Mouse (Mus musculus) heart, adult 18-20 months (tissue): ENCODE results near the gene Gpr83. TPM values are rescaled to one million over a fixed set of nuclear protein-coding genes. Genes with fewer than 3 reads are reported as not detected.

ENCODE experiments used
- DNase-seq, 2 experiments: peaks; one replicate each; pipeline ENCODE4 v3.0.0; 2021 to 2022; ENCODE audit warnings: mixed read lengths in 1 of 2
- long read RNA-seq, 2 experiments: library from polyadenylated mRNA; stranded (forward); transcript quantifications; one replicate each; pipeline ENCODE4 v2.0.0; 2021
- total RNA-seq, 2 experiments: library from RNA; stranded (reverse); gene quantifications; 2 replicates each; pipeline ENCODE4 v1.2.3; 2021

Gpr83 gene
- not detected for total RNA-seq
- long read RNA-seq, experiment 1, result 0 reads
- long read RNA-seq, experiment 2, result 0 reads

DNA sequence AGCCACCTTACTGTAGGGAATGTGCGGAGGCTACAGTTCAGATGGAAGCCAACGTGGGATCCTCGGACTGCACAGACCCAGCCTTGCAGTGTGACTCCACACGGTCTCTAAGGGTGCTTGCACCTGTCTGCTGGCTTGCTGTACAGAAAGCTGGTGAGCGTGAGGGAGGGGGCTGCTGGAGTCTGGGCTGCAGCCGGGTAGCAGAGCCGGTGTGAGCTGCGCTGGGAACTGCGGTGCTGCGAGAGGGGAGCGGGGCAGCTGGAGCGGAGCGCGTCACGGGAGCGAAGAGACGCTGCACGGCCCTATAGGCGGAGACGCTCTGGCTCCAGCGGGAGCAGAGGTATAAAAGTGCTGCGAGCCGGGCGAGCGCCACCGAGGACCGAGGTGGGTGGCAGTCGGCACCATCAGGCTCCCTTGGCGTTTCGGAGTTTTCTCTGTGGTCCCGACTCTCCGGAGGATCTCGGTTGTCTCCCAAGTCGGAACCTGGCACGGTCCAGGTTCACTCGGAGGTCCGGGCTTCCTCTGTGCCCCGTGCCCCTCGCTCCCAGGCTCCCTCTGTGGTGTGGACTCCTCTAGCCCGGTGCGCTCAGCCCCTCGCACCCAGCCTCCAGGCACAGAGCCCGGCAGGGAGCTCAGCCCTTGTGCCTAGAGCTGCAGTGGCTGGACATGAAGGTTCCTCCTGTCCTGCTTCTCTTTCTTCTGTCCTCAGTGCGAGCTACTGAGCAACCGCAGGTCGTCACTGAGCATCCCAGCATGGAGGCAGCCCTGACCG, at the start of gene Gpr83:
Gene Gpr83 (plus strand): TSS at position 343 of the 772 bp plus-strand sequence.
- DNase-seq, result no peak

DNA sequence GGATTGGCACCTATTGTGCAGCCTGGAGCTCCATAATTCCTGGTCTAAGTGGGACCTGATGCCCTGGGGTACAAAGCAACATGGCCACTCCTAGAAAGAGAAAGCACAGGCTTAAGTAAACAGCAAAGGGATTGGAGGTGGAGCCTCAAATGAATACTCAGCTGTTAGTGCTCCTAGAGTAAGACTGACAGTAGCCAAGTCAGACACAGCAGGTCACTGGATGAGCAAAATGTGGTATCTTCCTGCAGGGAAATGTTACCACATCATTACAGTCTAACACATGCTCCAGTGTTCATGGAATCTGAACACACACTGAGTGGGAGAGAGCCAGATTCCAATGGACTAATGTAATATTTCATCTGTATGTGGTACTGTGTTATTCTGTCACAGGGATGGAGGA, 38.6 kb upstream of the Gpr83 start:
- no peak for DNase-seq

GRCm38 (mm10) chr9:14824840-14825239, 35.2 kb upstream of the Gpr83 start:
- DNase-seq, result no peak

- DNase-seq, result no peak
Measured at GRCm38 (mm10) chr9:14827875-14828274, 32.1 kb upstream of the Gpr83 start.

- no peak for DNase-seq
Measured at GRCm38 (mm10) chr9:14832046-14832445, 28.0 kb upstream of the Gpr83 start.

GRCm38 (mm10) chr9:14835335-14836075, 24.5 kb upstream of the Gpr83 start:
- DNase-seq, result no peak

DNA sequence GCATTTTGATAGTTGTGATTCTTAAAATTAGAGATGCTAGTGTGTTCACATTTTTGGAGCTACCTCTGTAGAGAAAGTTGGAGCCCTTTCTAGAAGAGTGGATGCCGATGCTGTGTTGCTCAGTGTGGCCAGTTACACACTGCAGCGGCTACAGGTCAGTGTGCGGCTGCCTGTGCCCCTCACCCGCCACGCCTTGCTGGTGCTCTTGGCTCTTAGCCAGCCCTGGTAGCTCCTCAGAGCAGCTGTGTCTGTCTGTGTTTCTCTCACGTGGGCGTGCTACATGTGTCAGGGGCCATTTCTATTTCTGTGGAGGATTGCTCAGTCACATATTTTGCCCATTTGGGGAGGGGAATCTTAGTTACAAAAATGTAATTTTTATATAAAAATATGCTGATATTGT, 20.5 kb upstream of the Gpr83 start:
- DNase-seq, result peak in 1 of 2 experiments; percentile 8

DNA sequence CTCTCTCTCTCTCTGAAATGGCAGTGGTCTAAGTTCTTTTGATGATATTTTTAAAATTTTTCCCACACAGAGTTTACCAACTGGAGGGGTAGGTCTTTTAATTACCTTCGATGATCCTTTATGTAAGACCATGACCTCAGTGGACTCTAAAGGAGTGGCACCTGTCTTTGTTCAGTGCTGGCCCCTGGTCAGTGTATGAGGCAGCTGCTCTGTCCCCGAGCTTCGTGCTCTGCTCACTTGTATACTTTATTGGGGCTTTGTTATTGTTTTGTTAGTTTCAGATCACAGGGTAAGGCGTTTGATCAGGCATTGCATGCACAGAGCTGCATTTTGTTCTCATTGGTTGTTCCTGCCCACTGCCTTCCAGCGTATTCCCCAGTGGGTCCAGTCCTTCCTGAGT, 20.0 kb upstream of the Gpr83 start:
- DNase-seq, result no peak

DNA sequence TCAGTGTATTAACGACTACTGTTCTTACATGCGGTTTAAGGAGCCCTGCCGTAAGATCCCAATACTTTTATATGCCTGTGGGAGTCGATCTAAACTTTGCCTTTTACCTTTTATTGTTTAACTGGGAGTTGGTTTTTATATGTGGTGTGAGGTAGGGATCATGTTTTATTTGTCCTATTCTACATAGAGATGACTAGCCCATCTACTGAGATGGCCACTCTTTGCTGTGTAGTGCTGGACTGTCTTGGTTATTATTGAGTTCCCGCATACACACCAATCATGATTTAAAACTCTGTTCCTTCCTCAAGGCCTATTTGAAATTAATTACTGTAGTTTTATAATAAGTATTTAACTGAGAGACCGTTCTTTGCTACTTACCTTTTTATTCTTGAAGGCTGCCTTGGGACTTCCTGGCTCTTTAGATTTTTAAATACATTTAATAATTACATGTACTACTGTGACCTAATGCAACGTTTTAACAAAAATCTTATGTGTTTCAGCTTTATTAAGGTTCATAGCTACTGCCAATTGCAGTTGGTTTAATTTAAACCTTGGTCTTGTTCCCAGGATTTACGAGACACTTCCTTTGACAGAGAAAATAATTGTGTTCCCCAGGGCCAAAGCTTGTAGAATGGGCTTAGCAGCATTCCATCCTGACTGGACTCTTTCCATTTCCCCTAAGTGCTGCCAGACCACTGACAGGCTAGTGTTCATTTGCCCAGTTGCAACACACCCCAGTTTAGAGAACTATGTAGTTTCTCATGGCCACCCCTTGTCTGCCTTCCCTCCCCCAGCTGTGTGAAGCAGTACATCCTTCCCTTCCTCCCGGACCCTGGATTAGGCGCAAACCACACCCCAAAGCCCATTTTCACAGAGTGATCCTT, 17.9 kb upstream of the Gpr83 start:
- peak; percentile 28 to 44 for DNase-seq

GRCm38 (mm10) chr9:14843311-14843857, 16.6 kb upstream of the Gpr83 start:
- DNase-seq, result no peak

GRCm38 (mm10) chr9:14843901-14844300, 16.1 kb upstream of the Gpr83 start:
- no peak for DNase-seq

- DNase-seq, result no peak
Measured at GRCm38 (mm10) chr9:14846428-14846827, 13.6 kb upstream of the Gpr83 start.

DNA sequence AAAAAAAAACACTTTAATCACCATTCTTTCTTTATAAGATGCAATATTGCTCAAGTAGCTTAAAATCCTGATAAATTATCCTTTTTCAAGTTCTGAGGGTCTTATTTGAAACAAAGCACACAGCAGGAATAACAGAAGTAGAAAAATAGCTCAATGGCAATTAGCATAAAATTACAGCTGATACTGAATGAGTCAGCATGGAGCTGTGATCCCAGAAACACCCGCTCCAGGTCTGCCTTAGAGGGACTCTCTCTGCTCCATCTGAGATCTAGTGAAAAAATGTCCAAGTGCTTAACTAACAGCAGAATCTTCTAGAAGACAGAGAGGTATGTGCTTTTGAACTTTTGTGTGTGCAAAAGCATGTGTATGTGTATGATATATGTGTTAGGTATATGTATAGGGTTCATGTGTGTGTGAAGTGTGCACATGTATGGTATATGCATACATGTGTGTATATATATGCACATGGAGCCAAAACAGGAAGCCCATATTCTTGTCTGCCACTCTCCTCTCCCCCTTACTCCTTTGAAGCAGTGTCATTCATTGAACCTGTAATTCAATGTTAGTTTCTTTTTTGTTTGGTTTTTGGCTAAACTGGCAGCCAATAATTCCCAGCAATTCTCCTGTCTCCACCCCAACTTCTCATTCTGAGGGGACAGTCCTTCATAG, 11.6 kb upstream of the Gpr83 start:
- DNase-seq, result no peak

GRCm38 (mm10) chr9:14854585-14854984, 5.4 kb upstream of the Gpr83 start:
- DNase-seq, result no peak

GRCm38 (mm10) chr9:14856922-14857654, 2.9 kb upstream of the Gpr83 start:
- no peak for DNase-seq

- no peak for DNase-seq
Measured at GRCm38 (mm10) chr9:14858170-14858706, 1.8 kb upstream of the Gpr83 start.

GRCm38 (mm10) chr9:14858782-14859181, 1.2 kb upstream of the Gpr83 start:
- no peak for DNase-seq

GRCm38 (mm10) chr9:14863126-14863525, 3.1 kb downstream of the Gpr83 start:
- no peak for DNase-seq

GRCm38 (mm10) chr9:14864726-14865125, 4.7 kb downstream of the Gpr83 start:
- no peak for DNase-seq

DNA sequence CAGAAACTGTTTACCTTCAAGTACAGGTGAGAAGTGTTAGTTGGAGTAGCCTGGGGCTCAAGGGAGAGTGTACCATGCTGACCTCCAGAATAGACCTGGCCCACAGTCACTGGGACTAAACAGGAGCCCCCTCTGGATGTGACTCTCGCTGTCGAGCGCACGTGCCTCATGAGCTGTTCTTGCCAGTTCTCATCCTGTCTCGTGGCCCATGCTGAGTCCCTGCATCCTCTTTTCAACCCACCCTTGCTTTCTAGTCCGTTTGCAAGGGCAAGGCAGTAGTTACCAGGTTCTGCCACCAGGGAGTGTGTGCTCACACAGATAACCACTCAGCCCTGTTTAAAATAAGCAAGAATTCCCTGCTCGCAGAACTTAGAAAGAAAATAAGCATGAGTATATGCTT, 6.9 kb downstream of the Gpr83 start:
- peak in 1 of 2 experiments; percentile 34 for DNase-seq

- no peak for DNase-seq
Measured at GRCm38 (mm10) chr9:14868326-14868725, 8.3 kb downstream of the Gpr83 start.
